Mouse (Mus musculus): ENCODE measurements around the gene Mllt11. TPM values are rescaled to one million over a fixed set of nuclear protein-coding genes. Genes with fewer than 3 reads are reported as not detected.

The Mllt11 gene
- total RNA-seq, 2 experiments from 2014 or later, result 285 to 326 TPM

DNA sequence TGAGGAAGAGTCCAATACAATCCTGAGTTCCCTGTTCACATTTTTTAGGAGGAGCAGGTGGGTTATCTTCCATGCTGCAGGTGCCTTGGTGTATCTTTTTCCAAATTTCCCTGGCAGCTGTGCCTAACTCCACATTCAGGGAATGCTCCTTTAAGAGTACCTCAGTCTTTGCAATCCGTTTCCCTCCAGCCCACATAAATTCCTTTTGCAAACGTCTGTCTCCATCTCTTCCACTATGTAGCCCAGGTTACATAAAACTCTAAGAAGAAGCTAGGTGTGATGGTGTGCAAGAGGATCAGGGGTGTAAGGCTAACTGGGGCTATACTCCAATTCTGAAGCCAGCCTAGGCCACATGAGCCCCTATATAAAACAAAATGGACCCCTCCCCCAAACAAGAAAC, 11.1 kb upstream of the Mllt11 start:
- no peak for DNase-seq

DNA sequence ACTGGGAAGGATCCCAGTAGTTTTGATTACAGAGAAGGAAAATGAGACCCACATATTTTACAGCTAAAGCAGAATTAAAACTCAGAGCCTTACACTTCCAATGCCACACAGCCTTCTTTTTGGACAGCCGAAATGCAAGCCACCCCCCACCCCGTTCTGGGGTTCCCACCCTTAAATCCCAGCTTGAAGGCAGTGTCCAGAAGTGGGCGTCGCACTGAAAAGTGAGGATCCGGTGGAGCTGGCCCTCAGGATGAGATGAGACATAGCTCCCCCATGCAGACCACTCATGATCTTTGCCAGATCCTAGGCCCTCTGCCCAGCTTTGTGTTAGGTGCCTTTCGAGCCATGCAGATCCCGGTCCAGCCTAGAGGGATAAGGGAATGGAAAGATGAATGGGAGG, 9.5 kb upstream of the Mllt11 start, which contains the start of gene Gm128:
Gene Gm128 (minus strand): TSS at position 101 of the 400 bp plus-strand sequence.
- DNase-seq, result no peak

DNA sequence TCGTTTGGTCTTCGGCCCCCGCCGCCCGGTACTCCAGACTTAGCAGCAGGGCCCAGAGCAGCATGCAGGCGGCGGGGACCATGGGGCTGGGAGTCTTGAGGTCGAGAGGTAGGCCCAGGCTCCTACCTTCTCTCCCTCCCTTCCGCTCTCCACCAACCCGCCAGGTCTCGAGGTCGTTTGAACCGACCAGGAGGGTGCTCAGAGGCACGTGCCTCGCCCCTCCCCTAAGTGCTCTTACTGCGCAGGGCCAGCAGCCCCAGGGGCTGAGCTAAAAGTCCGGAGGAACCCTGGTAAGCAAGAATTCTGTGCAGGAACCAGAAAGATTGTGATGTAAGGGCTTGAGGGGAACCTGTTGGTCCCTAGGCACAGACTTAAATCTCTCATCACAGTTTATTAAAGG, 8.9 kb upstream of the Mllt11 start:
- no peak for DNase-seq

DNA sequence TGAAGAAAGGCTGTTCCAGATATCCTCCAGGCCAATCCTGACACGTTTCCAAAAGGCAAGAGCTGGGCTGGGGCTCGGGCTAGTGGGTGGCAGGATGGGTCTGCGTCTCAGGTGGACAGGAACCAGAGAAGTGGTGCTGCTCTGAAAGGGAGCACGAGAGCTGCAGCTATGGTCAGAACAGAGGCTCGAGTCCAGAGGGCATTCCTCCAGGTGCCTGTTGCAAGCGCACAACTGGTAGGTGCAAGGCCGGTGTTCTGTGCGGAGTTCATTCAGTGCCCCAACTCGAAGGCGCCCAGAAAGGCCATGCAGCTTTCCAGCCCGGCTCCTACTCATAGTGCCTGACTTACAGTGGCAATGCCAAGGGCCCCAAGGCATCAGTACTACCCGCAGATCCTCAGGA, 8.0 kb upstream of the Mllt11 start:
- no peak for DNase-seq

DNA sequence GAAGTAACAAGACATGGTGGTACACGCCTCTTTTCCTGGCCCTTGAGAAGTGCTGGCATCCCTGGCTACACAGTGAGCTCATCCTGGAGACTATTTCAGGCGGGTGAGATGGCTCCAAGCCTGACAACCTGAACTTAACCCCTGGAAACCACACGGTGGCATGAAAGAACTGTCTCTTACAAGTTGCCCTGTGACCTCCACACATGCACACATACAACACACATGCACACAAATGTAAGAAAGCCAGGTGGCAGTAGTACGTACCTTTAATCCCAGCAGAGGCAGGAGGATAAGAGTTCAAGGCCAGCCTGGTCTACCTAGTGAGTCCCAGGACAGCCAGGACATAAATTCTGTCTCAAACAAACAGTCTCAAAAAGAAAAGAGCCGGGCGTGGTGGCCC, 7.1 kb upstream of the Mllt11 start:
- DNase-seq, result no peak

DNA sequence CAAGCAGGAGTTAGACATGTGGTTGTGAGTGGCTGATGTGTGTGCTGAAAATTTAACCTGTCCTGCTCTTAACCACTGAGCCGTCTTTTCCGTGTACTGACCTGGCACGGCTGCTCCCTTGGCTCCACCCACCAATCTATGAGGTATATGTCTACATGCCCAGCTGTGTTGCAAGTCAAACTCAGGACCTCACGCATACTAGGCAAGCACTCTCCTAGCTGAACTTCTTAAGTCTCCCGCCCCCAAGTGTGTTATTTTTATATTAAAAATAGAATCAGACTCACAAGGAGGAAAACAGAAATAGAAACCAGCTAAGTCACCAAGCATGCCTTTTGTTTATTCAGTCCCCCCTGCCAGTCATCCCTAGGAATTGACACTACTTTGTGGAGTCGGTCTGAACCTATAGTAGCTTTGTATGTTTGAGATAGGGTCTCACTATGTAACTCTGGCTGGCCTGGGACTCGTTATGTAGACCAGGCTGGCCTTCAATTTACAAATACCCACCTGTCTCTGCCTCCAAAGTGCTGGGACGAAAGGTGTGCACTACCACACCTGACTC, 5.6 kb upstream of the Mllt11 start:
- no peak for DNase-seq

DNA sequence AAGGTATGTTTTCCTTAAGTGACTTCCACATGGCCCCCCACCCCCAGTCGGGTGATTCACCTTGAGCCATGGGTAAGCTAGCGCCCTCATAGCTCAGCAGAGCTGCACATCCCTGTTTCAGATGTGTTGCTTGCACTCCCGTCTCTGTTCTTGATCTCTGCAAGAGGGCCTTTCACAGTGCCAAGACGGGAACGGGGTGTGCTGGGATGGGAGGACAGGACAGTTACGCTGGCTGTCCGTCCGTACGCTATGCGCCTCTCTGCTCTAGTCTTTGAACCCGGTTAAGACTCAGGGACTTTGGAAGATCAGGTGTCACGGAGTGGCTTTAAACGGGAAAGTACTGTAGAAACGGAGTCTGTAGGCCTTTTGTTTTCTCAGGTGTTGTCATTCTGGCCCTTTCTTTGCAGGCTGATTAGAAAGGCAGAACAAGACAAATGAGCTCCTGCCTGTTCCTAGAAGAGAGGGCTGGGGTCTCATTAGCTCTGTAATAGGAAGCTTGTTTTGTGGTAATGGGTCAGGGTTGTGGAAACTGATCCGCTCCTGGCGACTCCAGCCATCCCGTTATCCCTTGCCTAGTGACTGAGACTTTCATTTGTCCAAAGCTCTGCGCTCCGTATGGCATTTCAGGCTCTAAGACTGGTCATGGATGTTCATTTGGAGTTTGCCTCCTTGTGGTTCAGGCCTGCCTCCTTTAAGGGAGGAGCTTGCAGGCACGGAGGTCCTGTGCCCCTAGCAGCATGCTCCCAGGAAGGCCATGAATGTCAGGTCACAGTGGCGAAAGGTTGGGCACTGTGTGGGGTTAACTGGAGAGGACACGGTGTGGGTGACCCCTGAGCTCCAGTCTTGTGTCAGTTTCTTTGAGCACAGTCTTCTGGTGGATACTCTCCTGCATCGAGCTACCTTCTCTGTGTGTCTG, 3.7 kb upstream of the Mllt11 start:
- no peak for DNase-seq

DNA sequence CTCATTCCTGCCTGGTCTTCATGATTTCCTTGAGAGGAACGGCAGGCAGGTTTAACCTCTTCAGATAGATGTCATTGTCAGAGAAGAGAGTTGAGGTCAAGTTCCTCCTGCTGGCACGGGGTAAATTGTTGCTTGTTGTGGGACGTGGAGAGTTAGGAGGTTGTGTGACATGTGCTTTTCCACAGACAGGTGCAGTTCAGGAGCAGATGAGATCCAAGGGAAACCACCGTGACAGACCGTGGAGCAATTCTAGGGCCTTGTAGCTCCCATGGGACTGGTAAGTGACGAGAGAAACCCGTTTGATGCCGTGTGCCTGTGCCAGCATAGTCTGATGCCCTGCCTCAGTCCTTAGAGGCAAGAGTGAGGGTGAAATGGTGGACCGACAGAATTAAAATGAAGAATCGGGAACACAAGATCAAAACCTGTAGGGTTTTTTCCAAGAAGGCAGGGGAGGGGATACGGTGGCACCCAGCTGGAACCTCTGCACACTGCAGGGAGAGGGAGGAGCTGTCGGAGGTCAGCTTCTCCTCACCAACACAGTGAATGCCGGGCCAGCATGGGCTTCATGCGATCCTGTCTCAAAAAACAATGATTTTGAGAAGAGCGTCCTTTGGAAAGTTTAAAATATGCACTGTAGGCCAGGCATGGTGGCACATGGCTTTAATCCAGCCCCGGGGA, 1.5 kb upstream of the Mllt11 start:
- DNase-seq, result no peak

DNA sequence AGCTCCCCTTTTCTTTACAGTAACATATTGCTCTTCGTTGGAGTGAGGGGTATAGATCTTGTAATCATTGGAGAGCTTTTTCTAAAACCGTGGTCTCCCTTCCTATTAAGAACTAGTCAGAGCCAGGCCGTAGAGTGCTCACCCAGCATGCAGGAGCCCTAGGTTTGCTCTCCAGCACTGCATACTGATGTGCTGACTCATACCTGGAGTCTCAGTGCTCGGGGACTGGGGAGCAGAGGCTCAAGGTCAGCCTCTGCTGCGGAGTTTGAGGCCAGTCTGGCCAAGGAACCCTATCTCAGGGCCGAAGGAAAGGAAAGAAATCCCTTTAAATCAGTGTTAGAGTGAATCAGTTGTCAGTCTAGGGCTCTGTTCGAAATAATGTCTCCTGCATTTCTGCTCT, 800 bp upstream of the Mllt11 start:
- DNase-seq, result no peak

DNA sequence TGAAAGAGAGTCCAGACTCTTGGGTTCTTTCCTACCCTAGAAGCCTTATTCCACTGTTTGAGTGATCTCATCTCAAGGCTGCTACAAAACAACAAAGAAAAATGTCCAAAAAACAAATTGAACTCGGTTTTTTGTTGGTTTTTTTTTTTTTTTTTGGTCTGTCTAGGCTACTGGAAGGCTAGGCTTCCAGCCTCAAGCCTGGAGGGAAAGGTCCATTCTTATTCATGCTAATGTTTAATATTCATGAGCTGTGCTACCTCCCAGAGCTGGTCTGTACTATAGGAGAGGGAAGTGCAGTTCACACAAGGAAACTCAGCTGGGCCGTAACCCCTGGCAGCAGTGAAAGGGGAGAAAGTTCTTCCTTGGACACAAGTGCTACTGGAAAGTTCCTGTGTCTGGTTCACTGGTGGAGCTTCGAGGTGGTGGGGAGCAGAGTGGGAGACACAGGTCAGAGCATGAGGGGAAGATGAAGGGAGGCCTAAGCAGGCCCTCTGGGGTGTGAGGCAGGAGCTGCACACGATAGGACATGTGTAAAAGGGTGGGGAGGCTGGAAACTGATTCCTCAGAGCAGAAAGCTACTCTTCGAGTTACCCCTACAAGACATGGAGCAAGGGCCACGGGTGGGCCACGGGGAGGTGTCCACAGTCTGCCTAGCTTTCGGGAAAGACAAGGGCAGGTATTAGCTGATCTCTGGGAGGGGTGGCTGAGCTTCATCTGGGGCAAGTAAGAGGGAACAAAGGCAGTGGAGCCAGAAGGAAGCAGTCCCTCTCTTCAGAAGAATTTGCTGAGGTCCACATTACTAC, 1.3 kb downstream of the Mllt11 start:
- DNase-seq, result no peak

DNA sequence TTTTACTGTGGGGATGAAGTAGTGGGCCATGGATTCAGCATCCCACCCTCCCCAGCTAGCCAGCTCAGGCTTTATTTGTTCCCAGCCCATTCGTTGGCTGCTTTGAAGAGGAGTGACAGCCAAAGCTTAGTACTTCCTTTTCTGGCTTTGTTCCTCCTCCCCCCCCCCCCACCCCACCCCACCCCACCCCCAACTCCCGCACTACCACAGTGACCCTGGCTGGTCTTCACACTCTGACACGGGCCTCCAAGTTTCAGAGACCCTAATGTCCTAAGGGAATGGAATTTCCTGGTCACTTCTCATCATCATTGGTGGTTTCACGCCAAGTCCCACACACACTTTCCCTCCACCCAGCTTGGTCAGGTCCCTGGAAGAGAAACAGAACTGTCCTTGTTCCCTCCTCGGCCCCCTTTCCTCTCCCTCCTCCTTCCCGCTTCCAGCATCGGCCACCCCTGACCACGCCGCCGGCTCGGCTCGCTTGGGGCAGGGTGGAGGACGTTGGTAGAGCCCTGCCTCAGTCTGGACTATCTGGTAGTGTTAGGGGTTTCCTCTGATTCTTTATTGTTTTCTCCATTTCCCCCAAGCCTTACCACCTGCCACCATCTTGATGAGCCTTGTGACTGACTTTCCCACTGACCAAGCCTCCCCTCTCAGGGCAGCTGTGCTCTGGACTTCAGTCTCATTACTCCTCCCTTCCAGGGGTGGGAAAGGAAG, 2.0 kb downstream of the Mllt11 start:
- DNase-seq, result peak; percentile 55 to 64

DNA sequence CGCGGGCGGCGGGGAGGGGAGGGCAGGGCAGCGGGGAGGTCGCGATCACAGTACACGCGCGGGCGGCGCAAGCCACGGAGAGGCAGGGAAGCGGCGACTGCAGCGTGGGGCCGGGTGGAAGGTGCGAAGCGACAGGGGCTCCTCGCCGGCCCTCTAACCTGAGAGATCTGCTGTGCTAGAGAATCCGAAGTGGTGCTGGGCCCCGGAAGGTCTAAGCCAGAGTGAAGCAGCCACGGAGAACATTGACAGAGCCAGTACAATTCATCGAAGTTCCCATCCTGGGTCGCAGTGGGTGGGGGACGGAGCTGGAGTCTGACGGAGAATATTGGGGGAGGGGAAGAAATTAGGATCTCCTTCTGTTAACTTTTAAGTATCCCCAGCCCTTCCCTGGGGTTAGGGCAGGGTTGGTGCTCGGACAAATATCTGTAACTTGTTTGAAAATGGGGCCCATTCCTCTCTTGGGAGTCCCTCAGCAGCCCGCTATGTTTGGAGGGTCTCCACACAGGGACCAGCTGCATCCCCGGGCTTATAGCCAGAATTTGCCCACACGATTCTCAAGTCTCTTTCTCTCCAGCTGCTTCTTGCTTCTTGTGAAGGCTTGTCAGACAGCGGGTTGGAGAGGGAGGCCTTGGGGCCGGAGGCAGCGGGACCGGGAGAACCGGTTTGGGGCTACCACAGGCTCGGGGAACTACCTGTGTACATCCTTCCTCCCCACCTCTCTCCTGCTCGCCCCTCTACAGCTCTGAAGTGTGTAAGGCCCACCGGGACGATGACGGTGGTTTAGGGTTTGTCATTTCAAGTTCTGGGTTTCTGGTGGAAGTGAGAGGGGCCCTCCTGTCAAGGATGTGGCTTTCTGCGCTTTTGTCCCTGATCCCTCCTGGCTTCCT, 2.8 kb downstream of the Mllt11 start:
- peak; percentile 65 to 67 for DNase-seq

DNA sequence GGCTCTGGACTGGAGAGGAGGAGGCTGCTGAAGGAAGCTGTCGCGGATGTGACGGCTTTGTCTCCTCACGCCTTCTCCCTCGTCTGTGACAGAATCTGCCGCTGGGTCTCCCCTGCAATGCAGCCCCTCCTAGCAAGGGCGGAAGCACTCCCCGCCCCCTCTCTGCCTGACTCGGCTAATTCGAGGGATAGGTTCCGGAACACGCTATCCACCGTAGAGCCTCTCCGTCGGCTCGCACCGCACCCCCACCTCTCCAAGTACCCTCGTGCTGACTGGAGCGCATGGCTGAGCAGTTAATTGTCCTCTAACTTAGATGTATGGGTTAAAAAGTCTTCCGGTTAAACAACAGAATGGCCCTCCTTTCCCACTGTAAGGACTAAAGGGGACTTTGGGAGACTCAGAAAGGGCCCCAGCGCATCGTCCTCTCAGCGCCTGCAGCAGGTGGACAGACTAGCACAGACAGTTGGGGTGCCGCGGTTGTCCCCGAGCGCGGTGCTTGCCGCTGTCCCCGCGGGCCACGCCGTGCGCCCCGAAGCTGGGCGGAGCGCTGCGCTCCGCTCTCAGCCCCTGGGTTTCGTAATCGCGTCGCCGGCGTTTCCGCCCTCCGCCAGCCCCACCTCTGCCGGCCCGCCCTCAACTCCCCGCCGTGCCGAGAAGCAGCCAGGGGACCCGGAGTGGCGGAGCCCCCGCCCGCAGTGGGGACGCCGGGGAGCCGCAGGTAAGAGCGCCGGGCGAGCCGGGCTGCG, 3.6 kb downstream of the Mllt11 start, which contains the start of gene Cdc42se1:
Gene Cdc42se1 (plus strand): TSS at position 585 of the 746 bp plus-strand sequence.
- peak; percentile 89 to 90 for DNase-seq

DNA sequence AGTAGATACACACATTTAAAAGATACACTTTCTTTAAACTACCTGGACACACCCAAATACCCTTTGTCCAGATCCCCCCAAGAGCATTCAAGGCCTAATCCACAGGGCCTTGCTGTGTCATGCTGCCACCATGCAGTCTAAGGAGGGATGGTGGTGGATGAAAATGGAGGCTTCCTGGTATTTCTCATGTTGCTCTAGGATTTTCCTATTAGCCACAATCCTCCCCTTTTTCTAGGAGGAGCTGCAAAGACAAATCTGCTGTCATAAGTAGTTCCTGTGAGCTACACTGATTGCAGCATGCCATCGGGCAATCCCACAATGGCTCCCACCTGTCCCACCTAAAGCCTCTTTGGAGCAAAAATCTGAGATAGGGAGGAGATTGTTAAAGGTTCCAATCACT, 4.8 kb downstream of the Mllt11 start:
- DNase-seq, result no peak

DNA sequence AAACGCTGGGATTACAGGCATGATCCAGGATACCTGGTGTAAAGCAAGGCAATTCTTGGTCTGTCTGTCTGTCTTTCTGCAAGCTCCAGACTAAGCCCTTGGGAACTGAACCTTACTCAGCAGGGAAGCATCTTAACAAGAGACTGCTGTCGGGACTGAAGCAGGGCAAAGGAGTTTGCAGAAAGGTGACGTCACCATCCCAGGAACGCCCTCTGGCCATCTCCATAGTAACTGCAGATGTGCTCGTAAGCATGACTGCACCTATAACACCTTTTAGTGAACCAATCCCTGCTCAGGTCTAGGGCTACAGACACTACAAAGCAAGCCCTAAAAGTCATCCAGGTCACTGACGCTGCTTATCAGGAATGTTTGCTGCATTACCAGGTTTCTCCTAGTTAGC, 7.7 kb downstream of the Mllt11 start:
- no peak for DNase-seq

DNA sequence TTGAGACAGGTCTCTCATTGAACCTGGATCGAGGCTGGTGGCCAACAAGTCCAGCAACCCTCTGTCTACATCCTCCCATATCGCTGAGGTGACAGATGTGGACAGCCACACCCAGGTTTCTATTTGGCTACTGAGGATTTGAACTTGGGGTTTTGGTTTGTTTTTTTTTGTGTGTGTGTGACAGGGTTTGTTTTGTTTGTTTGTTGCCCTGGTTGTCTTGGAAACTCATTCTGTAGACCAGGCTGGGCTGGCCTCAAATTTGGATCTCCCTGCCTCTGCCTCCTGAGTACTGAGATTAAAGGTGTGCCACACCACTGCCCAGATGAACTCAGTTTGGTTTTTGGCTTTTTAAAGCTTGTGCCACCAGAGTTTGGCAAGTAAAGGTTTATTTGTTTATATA, 8.9 kb downstream of the Mllt11 start:
- no peak for DNase-seq

DNA sequence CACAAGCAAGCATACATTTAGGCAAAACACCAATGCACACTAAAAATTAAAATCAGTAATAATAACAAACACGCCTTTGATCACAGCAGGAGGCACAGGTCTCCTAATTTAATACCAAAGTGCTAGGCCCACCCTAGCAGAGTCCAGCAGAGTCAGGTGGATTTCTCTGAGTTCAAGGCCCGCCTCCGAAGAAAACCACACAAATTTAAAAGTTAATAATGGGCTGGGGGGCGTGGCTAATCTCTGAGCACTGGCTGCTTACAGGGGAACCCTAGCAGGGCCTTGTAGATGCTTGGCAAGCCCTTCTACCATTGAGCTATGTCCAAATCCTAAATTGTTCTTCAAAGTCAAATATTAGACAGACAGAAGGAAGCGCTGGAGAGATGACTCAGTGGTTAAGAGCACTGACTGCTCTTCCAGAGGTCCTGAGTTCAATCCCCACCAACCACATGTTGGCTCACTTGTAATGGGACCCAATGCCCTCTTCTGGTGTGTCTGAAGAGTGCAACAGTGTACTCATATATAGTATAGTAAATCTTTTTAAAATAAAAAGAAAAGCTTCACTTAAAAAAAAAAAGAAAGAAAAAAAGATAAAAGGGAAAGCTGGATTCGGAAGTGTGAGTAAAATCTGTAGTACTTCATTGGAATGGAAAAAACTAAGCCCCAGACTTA, 13.4 kb downstream of the Mllt11 start:
- no peak for DNase-seq

DNA sequence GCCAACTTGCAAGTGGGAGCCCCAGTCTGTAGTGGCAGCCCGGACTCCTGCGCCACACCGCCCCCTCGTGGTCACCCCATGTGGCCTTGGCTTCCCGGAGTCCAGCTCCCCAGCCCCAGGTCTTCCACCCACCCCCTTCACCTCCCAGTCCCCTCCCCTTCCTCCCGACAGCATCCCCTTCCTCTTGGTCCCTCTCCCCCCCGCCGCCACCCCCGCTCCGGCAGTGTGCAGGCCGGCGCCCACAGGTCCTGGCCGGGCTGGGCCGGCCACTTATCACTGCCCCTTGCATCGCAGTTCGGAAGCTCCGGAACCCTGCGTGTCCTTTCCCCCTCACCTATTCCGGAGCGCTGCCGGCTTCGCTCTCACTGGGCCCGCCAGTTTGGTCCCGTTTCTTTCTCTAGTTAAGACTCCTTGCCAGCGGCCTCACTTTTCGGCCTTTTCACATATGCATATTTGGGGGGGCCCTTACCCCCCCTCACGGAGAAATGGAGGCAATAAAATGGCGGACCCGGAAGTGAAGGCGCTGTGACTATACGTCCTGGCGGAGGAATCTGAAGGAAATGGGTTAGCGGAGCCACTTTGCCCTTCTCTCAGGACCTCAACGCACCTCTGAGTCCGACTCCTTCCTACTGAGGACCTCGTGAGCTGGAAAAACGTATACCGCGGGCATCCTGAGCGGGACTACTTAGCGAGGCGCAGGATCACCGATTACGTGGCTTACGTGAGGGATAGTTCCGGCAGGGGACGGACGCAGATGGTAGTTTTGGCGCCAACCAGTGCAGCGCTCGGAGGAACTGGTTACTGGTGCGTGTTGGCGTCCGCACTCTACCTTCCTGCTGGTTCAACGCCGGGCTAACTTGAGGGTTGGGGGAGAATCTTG, 14.5 kb downstream of the Mllt11 start, which contains the start of gene Gabpb2:
Gene Gabpb2 (minus strand): TSS at position 662 of the 880 bp plus-strand sequence.
- peak; percentile 88 to 89 for DNase-seq

Measured in layer of hippocampus, postnatal 36 days (tissue).